Comparison of ENCODE assay signal across 9 mouse cellular contexts in the genomic region with DNA sequence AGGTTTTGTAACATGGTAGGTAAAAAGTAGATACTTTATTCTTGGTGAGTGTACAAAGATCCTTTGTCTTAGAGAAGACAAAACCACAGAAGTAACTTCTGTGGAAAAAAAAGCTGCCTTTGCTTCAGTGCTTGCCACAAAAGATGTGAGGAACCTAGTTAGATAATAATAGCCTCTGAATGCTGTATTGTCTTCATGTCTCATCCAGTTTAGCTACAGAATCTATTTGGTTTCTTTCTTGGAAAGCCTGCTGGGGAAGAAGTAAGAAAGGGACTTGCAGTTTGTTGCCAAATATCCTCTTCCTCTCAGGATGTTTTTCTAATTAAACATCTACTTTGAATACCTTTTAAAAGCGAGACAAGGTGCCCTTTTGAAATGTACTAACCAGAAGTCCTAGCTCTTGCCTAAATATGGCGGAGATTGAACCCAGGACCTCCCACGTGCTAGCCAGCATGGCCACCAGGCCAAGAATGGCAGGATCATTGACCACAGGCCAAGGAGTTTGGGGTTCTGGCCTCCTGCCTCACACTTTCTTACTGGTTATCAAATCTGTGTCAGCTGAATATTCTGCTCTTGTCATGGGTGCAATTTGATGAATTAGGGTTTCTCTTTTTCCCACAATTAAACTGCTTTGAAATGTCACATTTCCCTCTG. TPM values are rescaled to one million over a fixed set of nuclear protein-coding genes. Genes with fewer than 3 reads are reported as not detected.
DNase-seq lines count a peak whose midpoint lies in the region; ATAC-seq and TF ChIP-seq lines count a peak whose summit lies in the region.
"Had no signal": no experiment of that assay in that cellular context is flagged by ENCODE, and none has a peak within 500 bp of the region (broad histone marks: within the 10 kb centered on the region; RNA-seq: fewer than 3 reads in every experiment).

No protein-coding gene starts in this region.

- TF ChIP-seq POLR2A in kidney, adult 2 months (IDR thresholded peaks at IDR 0.05; ENCODE audit: low read depth, low read length), result no peak

- no peaks in the 10 kb centered on the region for H3K27me3 ChIP-seq in kidney, adult 2 months (replicated peaks; ENCODE audit: control insufficient read depth, insufficient read depth, low read length)
- H3K27me3 ChIP-seq in hindbrain, embryonic 11.5 days (ENCODE audit: control insufficient read depth, insufficient read depth, low read length), result no peaks in the 10 kb centered on the region
- H3K27me3 ChIP-seq in liver, embryonic 16.5 days (ENCODE audit: control insufficient read depth, insufficient read depth, low read depth, low read length), result no peaks in the 10 kb centered on the region

- H3K27ac ChIP-seq in kidney, adult 2 months (ENCODE audit: insufficient read depth, low read depth, low read length), result 0 out of 2 replicates have a peak overlapping the region, but pooled peaks have one; percentile 5
- H3K27ac ChIP-seq in hindbrain, embryonic 11.5 days (ENCODE audit: low read depth, low read length), result 0 out of 2 replicates have a peak overlapping the region, but pooled peaks have one; percentile 99
- H3K27ac ChIP-seq in liver, embryonic 16.5 days (ENCODE audit: low read length), result peak overlapping the region; percentile 42; the same call in 1 of the 2 replicates

- no peaks in the 10 kb centered on the region for H3K9me3 ChIP-seq in hindbrain, embryonic 11.5 days (ENCODE audit: control insufficient read depth, low read length)
- no peaks in the 10 kb centered on the region for H3K9me3 ChIP-seq in liver, embryonic 16.5 days (replicated peaks; ENCODE audit: control insufficient read depth, low read length)

- peak; percentile 54 for DNase-seq in kidney, adult 2 months
- DNase-seq in kidney, postnatal 4 days, result no peak
- DNase-seq in embryo, embryonic 11 days, result peak; percentile 64
- DNase-seq in hindbrain, embryonic 11.5 days (ENCODE audit: low spot score), result peak; percentile 32
- DNase-seq in thymus, postnatal 25 days, result no peak
- DNase-seq in natural killer cell, adult 2 months (ENCODE audit: low spot score in 2 of 2), result no peak
- DNase-seq in layer of hippocampus, adult 18-20 months (ENCODE audit: low spot score in 2 of 2), result no peak

- peak overlapping the region; percentile 86 for H3K9ac ChIP-seq in hindbrain, embryonic 11.5 days (ENCODE audit: low read depth, low read length)
- H3K9ac ChIP-seq in liver, embryonic 16.5 days (ENCODE audit: low read depth, low read length), result peak overlapping the region; percentile 88

- peaks cover 25% of the 10 kb centered on the region for H3K4me1 ChIP-seq in kidney, adult 2 months (ENCODE audit: control insufficient read depth, insufficient read depth, low read length)
- H3K4me1 ChIP-seq in hindbrain, embryonic 11.5 days (replicated peaks; ENCODE audit: control insufficient read depth, insufficient read depth, low read length), result peaks cover 7% of the 10 kb centered on the region; the same call in 1 of the 2 replicates
- H3K4me1 ChIP-seq in liver, embryonic 16.5 days (ENCODE audit: control insufficient read depth, low read depth, low read length), result peaks cover 51% of the 10 kb centered on the region

- no peak for TF ChIP-seq CTCF in kidney, adult 2 months (conservative IDR thresholded peaks at IDR 0.05; ENCODE audit: insufficient read depth, insufficient read length, low read depth, low read length)

- 23% methylated on average over 3 of the region's 3 CpGs for WGBS in kidney, adult 2 months
- 3% methylated on average over 3 of the region's 3 CpGs for whole genome bisulfite sequencing in hindbrain, embryonic 11.5 days
- 23% methylated on average over 3 of the region's 3 CpGs for WGBS in liver, embryonic 16.5 days (ENCODE audit: insufficient replicate concordance)

- peak overlapping the region; percentile 95 for H3K4me3 ChIP-seq in kidney, adult 2 months (ENCODE audit: insufficient read depth, low read depth, low read length)
- H3K4me3 ChIP-seq in hindbrain, embryonic 11.5 days (ENCODE audit: low read depth, low read length), result peak overlapping the region; percentile 68
- H3K4me3 ChIP-seq in liver, embryonic 16.5 days (ENCODE audit: low read depth, low read length), result peak overlapping the region; percentile 87

- H3K4me2 ChIP-seq in hindbrain, embryonic 11.5 days (replicated peaks; ENCODE audit: low read depth, low read length), result peak overlapping the region; percentile 56
- H3K4me2 ChIP-seq in liver, embryonic 16.5 days (ENCODE audit: low read depth, low read length), result peak overlapping the region; percentile 95

- H3K36me3 ChIP-seq in kidney, adult 2 months (ENCODE audit: control insufficient read depth, insufficient read depth, low read length), result peaks cover 2% of the 10 kb centered on the region
- peaks cover 13% of the 10 kb centered on the region for H3K36me3 ChIP-seq in hindbrain, embryonic 11.5 days (ENCODE audit: control insufficient read depth, insufficient read depth, low read length)
- peaks cover 29% of the 10 kb centered on the region for H3K36me3 ChIP-seq in liver, embryonic 16.5 days (ENCODE audit: control insufficient read depth, insufficient read depth)

- no peak for ATAC-seq in hindbrain, embryonic 11.5 days (ENCODE audit: low FRiP score)
- no peak for ATAC-seq in liver, embryonic 16.5 days (ENCODE audit: low read depth)

RNA-seq across cellular contexts. Expression of gene Eno1, which starts 2.0 kb away (rescaled TPM):
- 630 and 636 TPM in 2 replicates for polyA plus RNA-seq in kidney, adult 2 months (2012; rRNA removed)
- 1,515 and 1,668 TPM in 2 replicates for polyA plus RNA-seq in hindbrain, embryonic 11.5 days (2014; fragmentation: Nextera tagmentation; extraction: Ambion mirVana)
- 616 and 624 TPM in 2 replicates for polyA plus RNA-seq in liver, embryonic 16.5 days (2015; fragmentation: Nextera tagmentation; extraction: Ambion mirVana)
- total RNA-seq in layer of hippocampus, adult 18-20 months (2021), result 100 to 1,000 TPM; 421 to 451 TPM

RNA-seq across cellular contexts. Expression of gene Car6, which starts 37.4 kb away (rescaled TPM):
- not detected in 2 replicates for polyA plus RNA-seq in kidney, adult 2 months (2012; rRNA removed)
- polyA plus RNA-seq in hindbrain, embryonic 11.5 days (2014; fragmentation: Nextera tagmentation; extraction: Ambion mirVana), result 0.21 TPM in 1 of 2 replicates, not detected in the other
- polyA plus RNA-seq in liver, embryonic 16.5 days (2015; fragmentation: Nextera tagmentation; extraction: Ambion mirVana), result not detected in 2 replicates
- not detected for total RNA-seq in layer of hippocampus, adult 18-20 months (2021)
- polyA plus RNA-seq: brain, embryonic 14.5 days had no signal

RNA-seq across cellular contexts. Expression of gene Rere, which starts 42.9 kb away (rescaled TPM):
- polyA plus RNA-seq in kidney, adult 2 months (2012; rRNA removed), result 45.6 and 58.8 TPM in 2 replicates
- 40.5 and 50.0 TPM in 2 replicates for polyA plus RNA-seq in hindbrain, embryonic 11.5 days (2014; fragmentation: Nextera tagmentation; extraction: Ambion mirVana)
- 5.7 and 6.8 TPM in 2 replicates for polyA plus RNA-seq in liver, embryonic 16.5 days (2015; fragmentation: Nextera tagmentation; extraction: Ambion mirVana)
- 100 to 1,000 TPM; 128 to 139 TPM for total RNA-seq in layer of hippocampus, adult 18-20 months (2021)

Comparison
In these comparisons a context has a peak if more than half of its experiments do, and no peak if none do; other contexts are left out.
1. DNase-seq: peak in kidney, adult 2 months (single experiment), embryo, embryonic 11 days (single experiment) and hindbrain, embryonic 11.5 days (single experiment); none in kidney, postnatal 4 days (0 of 2), thymus, postnatal 25 days (single experiment), natural killer cell, adult 2 months (0 of 2) and layer of hippocampus, adult 18-20 months (0 of 2).
2. H3K27ac ChIP-seq: peak in every context shown above with its lines; median percentile 99 in hindbrain, embryonic 11.5 days; 42 in liver, embryonic 16.5 days; 5 in kidney, adult 2 months.
3. Peak in every context shown above with its lines, with median percentiles within 50 percentile points of each other: H3K4me3 ChIP-seq.